Mouse (Mus musculus): ENCODE data around the gene Cdc42se1.

DNA sequence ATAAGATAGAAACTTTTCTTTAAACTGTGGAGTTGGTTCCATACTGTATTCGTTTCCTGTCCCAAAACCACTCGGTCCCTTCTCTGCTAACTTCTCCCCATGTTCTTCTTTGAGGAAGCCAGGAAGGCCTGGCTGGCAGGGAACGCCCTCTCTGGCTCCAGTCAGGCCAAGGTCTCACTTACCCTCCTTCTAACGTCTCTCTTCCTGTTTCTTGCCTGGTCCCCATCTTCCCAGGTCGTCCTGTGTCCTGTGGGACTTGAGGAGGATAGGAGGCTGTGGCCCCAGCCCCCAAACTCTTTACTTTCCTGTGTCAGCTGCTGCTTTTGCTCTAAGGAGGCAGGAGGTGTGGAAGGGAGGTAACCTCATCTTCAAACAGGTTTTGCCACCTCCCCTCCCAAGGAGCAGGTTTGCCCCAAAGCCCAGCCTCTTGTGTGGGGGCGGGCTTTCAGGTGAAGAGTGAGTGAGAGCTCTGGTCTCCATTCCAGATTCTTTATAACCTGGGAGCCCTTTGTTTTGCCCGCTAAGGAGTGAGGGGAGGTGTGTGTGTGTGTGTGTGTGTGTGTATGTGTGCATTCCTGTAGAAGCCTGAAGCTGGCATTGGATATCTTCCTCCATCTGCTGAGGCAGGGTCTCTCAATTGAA is 22.4 kb downstream of the Cdc42se1 start, which contains the start of gene Bnipl:
- TF ChIP-seq EP300 (IDR thresholded peaks at IDR 0.05) = no peak
- TF ChIP-seq CTCF (IDR thresholded peaks at IDR 0.05) = no peak

Data from lung, postnatal 0 days (tissue).